Mouse (Mus musculus): ENCODE measurements around the gene Slc39a8. TPM values are rescaled to one million over a fixed set of nuclear protein-coding genes. Genes with fewer than 3 reads are reported as not detected.

The Slc39a8 gene
- total RNA-seq (2023): 0.88 to 1.8 TPM (median 1.4 TPM) in 4 replicates

DNA sequence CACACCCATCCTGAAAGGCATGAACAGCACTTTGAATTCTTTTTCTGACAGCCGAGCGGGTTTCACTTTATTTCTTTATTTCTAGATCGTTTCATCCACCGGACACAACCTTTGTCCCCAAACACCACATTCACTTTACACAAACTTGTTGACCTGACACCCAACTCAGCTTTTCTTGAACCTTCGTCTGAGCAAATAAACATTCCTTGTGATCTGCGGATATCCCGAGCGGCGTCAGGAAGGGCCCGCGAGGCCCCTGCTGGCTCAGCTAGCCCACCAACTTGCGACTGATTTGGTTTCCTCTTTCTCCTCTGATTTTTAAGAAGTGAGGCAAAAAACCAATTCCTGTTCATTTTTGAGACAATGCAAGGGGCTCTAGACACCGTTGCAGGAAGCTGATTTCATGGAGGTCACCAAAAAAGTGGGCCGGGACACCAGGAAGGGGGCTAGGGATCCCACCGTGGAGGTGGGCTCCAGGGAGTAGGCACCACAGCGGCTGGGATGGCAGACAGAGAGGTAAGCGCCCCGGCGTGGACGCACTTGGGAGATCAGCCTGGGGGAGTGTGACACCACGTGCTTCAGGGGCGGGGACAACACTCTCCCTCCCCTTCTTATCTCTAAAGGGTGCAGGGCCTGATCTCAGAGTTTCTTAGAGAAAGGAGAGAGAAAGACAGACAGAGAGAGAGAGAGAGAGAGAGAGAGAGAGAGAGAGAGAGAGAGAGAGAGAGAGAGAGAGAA, at the start of gene Slc39a8:
Gene Slc39a8, plus strand, starts transcription at position 264 of the 738 bp plus-strand sequence.

Other genes with a start within 250 kb of the Slc39a8 start
- gene Nfkb1, start 133.7 kb upstream of the Slc39a8 start, total RNA-seq (2023): 288 to 304 TPM (median 296 TPM) in 4 replicates